Mouse (Mus musculus): ENCODE measurements around the gene Echdc1.
"Not testable (repeated sequence)": the region's sequence is repeated elsewhere in the genome, so short reads cannot be mapped to it uniquely, and the experiment has no call there.

GRCm38 (mm10) chr10:29394890-29395289, 81.9 kb downstream of the Echdc1 start:
- peak; percentile 35 for TF ChIP-seq CTCF (IDR thresholded peaks at IDR 0.05; ENCODE audit: low read depth)
- TF ChIP-seq EP300 (IDR thresholded peaks at IDR 0.05; ENCODE audit: low read depth), result not testable (repeated sequence)

Measured in liver, embryonic 14.5 days (tissue).